Mouse (Mus musculus) myocyte (in vitro differentiated cells): Measurements from ENCODE around the gene S100a13.

ENCODE experiments used
- MAX ChIP-seq: IDR thresholded peaks from one replicate; pipeline ENCODE4 v1.6.1; 2011; ENCODE audit warnings: low read depth, mild to moderate bottlenecking, control low read depth
- POLR2A ChIP-seq: IDR thresholded peaks from one replicate; pipeline ENCODE4 v1.6.1; 2011; ENCODE audit warnings: low read depth, mild to moderate bottlenecking, control low read depth, moderate library complexity; ENCODE audit not compliant: insufficient read length

- no peak for TF ChIP-seq POLR2A
- no peak for TF ChIP-seq MAX
These were observed 13.1 kb downstream of the S100a13 start for GRCm38 (mm10) chr3:90527291-90527873.
